In genomic region chr5:93085015-93085598, GRCm38 (mm10) we compare ENCODE assay signal across 12 mouse cellular contexts. TPM values are rescaled to one million over a fixed set of nuclear protein-coding genes. Genes with fewer than 3 reads are reported as not detected.
A peak's percentile ranks its signal among the peaks of the same experiment; 100 is the strongest.
DNase-seq lines count a peak whose midpoint lies in the region; ATAC-seq lines count a peak whose summit lies in the region.
"Had no signal": no experiment of that assay in that cellular context is flagged by ENCODE, and none has a peak within 500 bp of the region (broad histone marks: within the 10 kb centered on the region; RNA-seq: fewer than 3 reads in every experiment).

No protein-coding gene starts in this region.

- H3K4me3 ChIP-seq in kidney, embryonic 15.5 days (replicated peaks) = no peak overlapping the region
- H3K4me3 ChIP-seq in forebrain, embryonic 12.5 days (replicated peaks) = no peak overlapping the region
- H3K4me3 ChIP-seq: hindbrain, embryonic 15.5 days; limb, embryonic 10.5 days; megakaryocyte, embryonic 14.5 days had no signal

- no peak overlapping the region for H3K9ac ChIP-seq in kidney, embryonic 15.5 days
- H3K9ac ChIP-seq in forebrain, embryonic 12.5 days = no peak overlapping the region
- H3K9ac ChIP-seq: hindbrain, embryonic 15.5 days had no signal

- H3K4me1 ChIP-seq in kidney, embryonic 15.5 days = no peaks in the 10 kb centered on the region
- no peaks in the 10 kb centered on the region for H3K4me1 ChIP-seq in forebrain, embryonic 12.5 days
- H3K4me1 ChIP-seq: hindbrain, embryonic 15.5 days had no signal

- H3K9me3 ChIP-seq in kidney, embryonic 15.5 days (replicated peaks) = no peaks in the 10 kb centered on the region
- H3K9me3 ChIP-seq in forebrain, embryonic 12.5 days = no peaks in the 10 kb centered on the region
- H3K9me3 ChIP-seq: hindbrain, embryonic 15.5 days; limb, embryonic 10.5 days had no signal

- no peaks in the 10 kb centered on the region for H3K36me3 ChIP-seq in kidney, embryonic 15.5 days
- no peaks in the 10 kb centered on the region for H3K36me3 ChIP-seq in forebrain, embryonic 12.5 days (replicated peaks)
- H3K36me3 ChIP-seq: hindbrain, embryonic 15.5 days; limb, embryonic 10.5 days had no signal

- no peaks in the 10 kb centered on the region for H3K27me3 ChIP-seq in kidney, embryonic 15.5 days
- no peaks in the 10 kb centered on the region for H3K27me3 ChIP-seq in forebrain, embryonic 12.5 days
- H3K27me3 ChIP-seq: hindbrain, embryonic 15.5 days had no signal

- H3K27ac ChIP-seq in kidney, embryonic 15.5 days = no peak overlapping the region
- H3K27ac ChIP-seq in forebrain, embryonic 12.5 days = no peak overlapping the region
- H3K27ac ChIP-seq: hindbrain, embryonic 15.5 days; limb, embryonic 10.5 days had no signal

- ATAC-seq in kidney, embryonic 15.5 days (replicated peaks; ENCODE audit: low FRiP score) = no peak
- ATAC-seq in forebrain, embryonic 12.5 days (ENCODE audit: low FRiP score) = no peak
- ATAC-seq: forebrain, embryonic 16.5 days had no signal

- WGBS in kidney, embryonic 15.5 days = 51% methylated on average over 4 of the region's 4 CpGs
- 70% methylated on average over 4 of the region's 4 CpGs for WGBS in forebrain, embryonic 12.5 days

- no peak overlapping the region for H3K4me2 ChIP-seq in kidney, embryonic 15.5 days
- H3K4me2 ChIP-seq in forebrain, embryonic 12.5 days = no peak overlapping the region
- H3K4me2 ChIP-seq: hindbrain, embryonic 15.5 days had no signal

- peak; percentile 59 for DNase-seq in adrenal gland, postnatal 14 days
- DNase-seq in adrenal gland, adult 18-20 months (ENCODE audit: low spot score in 2 of 2) = no peak
- DNase-seq in kidney, adult 18-20 months = peak; percentile 49
- peak; percentile 42 for DNase-seq in adrenal gland, postnatal 25 days
- DNase-seq in kidney, postnatal 4 days = peak; percentile 70 to 76
- DNase-seq in urinary bladder, adult 18-20 months (ENCODE audit: low spot score in 2 of 2) = no peak

RNA-seq across cellular contexts. Expression of gene Sept11, which starts 8.1 kb away (rescaled TPM):
- 56.7 and 59.4 TPM in 2 replicates for total RNA-seq in adrenal gland, postnatal 14 days (2021)
- 10 to 100 TPM; 31.9 to 41.2 TPM for total RNA-seq in adrenal gland, adult 18-20 months (2021)
- polyA plus RNA-seq in kidney, embryonic 15.5 days (2015; fragmentation: Nextera tagmentation; extraction: Ambion mirVana) = 221 and 222 TPM in 2 replicates
- total RNA-seq in adrenal gland, postnatal 25 days (2021) = 39.2 and 39.4 TPM in 2 replicates
- polyA plus RNA-seq in forebrain, embryonic 12.5 days (2016; fragmentation: Nextera tagmentation; extraction: Ambion mirVana) = 302 and 335 TPM in 2 replicates

RNA-seq across cellular contexts. Expression of gene Sowahb, which starts 40.3 kb away (rescaled TPM):
- 0.78 TPM in 1 of 2 replicates, not detected in the other for total RNA-seq in adrenal gland, postnatal 14 days (2021)
- total RNA-seq in adrenal gland, adult 18-20 months (2021) = under 1 TPM; 0.06 to 0.13 TPM
- 1.4 and 1.5 TPM in 2 replicates for polyA plus RNA-seq in kidney, embryonic 15.5 days (2015; fragmentation: Nextera tagmentation; extraction: Ambion mirVana)
- not detected in 2 replicates for total RNA-seq in adrenal gland, postnatal 25 days (2021)
- polyA plus RNA-seq in forebrain, embryonic 12.5 days (2016; fragmentation: Nextera tagmentation; extraction: Ambion mirVana) = 0.18 and 0.29 TPM in 2 replicates
- polyA plus RNA-seq: forebrain, embryonic 16.5 days; hindbrain, embryonic 15.5 days had no signal

Comparison
In these comparisons a context has a peak if more than half of its experiments do, and no peak if none do; other contexts are left out.
1. DNase-seq: peak in adrenal gland, postnatal 14 days (single experiment), kidney, adult 18-20 months (single experiment), adrenal gland, postnatal 25 days (single experiment) and kidney, postnatal 4 days (2 of 2); none in adrenal gland, adult 18-20 months (0 of 2) and urinary bladder, adult 18-20 months (0 of 2).